Mouse (Mus musculus) heart, adult 18-20 months (tissue): ENCODE results near the gene Rho. TPM values are rescaled to one million over a fixed set of nuclear protein-coding genes. Genes with fewer than 3 reads are reported as not detected.

Experiments used
- DNase-seq, 2 experiments: peaks; one replicate each; pipeline ENCODE4 v3.0.0; 2021 to 2022; ENCODE audit warnings: mixed read lengths in 1 of 2
- total RNA-seq, 2 experiments: library from RNA; stranded (reverse); gene quantifications; 2 replicates each; pipeline ENCODE4 v1.2.3; 2021

The Rho gene
- total RNA-seq, 2 experiments from 2014 or later: not detected

DNA sequence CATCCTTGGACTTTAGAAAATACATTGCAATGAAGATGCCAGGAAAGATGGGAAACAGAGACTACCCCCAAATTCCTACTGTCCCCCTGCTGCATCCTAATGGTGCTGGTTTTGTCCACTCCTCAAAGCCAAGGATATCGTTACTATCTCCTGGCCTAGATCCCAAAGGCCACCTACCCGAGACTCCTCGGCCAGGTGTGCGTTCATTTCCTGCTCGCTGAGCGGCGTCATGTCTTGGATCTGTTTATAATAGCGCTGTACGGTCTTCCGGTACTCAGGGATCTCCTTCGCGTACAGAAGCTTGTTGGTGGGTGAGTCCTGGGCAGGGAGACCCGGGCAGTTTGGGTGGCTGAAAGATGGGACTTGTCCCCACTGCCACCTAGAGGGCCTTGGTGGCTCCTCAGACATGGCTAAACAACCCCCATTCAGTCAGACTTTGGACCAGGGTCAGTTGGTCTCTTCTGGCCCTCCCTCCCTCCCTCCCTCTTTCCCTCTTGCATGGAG lies 24.9 kb downstream of the Rho start:
- DNase-seq: no peak

DNA sequence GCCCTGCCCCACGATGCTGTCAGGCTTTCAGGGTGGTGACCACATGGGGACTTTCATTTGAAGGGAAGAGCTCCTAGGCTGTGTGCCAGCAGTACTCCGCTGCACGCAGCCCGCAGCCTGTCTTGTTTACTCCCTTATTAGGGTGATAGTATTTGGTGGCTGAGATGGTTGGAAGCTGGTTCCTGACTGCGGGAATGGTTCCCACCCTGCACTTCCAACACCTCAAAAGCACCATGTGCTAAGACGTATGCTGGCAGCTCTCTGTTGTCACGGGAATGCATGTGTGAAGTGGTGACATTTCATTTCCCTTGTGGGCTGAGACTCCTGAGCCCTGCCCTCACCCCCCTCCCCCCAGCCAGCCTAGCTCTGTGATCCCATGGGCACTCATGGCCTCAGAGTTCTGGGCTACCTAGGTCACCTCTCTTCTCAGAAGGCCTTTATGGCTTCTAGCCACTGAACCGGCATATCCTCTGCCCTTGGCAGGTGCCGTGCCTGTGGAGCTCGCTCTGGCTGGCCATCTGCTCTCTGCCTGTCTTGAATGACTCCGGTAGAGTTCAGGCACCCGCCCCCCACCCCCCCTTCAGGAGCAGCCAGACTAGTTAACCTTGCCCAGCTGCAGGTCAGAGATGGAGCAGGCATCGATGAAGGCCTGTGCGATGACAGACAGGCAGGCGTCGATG lies 25.5 kb downstream of the Rho start:
- peak; percentile 71 to 77 for DNase-seq

DNA sequence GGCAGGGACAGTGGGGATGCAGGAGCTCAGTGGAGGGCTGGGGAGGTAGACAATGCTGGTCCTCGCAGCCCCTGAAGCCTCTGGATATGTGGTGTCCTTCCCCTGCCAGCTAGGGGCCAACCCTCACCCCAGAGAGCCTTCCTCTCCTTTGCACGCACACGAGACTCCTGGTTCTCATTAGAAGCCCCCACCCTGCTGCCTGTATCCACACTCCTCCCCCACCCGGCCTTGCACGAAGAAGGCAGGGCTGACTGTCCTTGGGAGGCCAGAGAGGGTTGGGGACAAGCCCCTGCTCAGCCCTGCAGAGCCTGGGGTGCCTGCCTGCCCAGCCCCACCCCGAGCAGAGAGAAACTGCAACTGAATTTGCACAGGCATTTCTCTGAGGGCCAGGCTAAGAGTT lies 26.1 kb downstream of the Rho start:
- DNase-seq: no peak

DNA sequence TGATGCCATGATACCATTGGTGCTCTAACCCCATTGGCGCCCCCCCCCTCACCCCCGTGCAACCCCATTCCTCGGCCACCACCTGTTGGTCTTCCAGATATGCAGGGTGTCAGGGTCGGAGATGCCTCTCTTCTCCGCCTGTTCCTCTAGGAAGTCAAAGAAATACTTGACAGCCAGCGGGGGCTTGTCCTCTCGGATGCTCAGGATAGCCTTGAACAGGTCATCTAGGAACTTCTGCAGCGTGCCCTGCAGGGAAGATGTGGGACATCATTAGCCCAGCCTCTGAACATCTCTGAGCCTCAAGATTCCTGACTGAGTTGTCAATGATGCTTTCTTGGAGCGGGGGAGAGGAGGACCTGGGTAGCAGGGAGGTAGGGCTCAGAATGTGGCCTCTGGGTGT lies 26.9 kb downstream of the Rho start:
- DNase-seq: no peak

DNA sequence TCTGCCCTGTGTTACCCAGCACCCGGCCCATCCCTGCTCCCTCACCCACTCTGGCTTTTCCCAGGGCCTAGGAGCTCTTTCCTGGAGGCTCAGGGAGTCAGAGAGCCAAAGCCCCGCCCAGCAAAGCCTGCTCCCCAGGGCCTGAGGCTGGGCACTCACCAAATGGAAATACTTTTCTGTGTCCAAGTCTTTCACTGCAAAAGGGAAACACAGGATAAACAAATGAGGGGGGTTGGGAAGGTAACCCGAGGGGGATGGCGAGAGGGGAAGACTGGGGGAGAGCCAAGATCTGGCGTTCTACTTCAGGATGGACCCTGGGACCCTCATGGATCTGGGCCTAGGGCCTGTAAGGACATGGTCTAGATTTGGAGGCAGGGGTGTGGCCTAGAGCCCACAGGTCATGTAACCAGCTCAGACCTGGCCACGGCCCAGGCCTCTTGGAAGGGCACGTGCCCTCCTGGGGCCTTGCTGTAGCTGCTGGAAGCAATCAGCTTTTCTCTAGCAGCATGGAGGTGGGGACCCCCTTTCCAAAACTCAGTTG lies 27.7 kb downstream of the Rho start:
- peak; percentile 95 for DNase-seq

DNA sequence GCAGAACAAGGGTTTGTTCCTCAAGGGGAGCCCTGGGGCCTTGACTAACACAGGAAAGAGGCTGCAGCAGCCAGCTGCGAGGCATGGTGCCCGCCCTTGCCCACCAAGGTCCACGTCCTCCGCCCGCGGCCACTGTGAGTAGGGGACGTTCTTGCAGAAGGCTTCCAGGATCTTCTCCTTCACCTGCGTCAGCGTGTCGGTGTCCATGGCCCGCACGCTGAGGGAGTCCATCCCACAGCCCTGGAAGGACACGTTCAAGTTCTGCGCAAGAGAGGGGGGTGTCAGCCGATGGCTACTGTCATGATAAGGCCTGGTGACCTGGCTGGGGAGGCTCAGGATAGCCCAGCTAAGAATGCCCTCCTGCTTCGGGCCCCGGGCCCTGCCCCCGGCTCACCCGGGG lies 28.8 kb downstream of the Rho start:
- no peak for DNase-seq

DNA sequence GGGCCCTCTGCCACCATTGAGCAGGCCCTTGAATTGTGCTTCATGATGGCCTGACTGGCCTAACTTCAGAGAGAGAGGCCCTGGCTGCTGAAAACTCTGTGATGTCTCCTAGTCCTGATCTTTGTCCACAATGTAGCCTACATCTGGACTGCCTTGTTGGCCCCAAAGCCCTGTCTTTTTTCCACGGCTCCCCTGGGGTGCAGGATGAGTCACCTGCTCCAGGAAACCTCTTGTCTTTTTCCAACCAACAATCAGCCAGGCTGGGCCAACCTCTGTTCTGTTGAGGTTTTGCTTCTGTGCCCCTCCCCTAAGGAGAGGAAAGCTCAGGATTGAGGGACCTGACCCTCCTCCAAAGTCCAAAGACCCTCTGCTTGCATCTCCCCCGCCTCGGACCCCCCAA lies 30.2 kb downstream of the Rho start:
- DNase-seq: no peak

DNA sequence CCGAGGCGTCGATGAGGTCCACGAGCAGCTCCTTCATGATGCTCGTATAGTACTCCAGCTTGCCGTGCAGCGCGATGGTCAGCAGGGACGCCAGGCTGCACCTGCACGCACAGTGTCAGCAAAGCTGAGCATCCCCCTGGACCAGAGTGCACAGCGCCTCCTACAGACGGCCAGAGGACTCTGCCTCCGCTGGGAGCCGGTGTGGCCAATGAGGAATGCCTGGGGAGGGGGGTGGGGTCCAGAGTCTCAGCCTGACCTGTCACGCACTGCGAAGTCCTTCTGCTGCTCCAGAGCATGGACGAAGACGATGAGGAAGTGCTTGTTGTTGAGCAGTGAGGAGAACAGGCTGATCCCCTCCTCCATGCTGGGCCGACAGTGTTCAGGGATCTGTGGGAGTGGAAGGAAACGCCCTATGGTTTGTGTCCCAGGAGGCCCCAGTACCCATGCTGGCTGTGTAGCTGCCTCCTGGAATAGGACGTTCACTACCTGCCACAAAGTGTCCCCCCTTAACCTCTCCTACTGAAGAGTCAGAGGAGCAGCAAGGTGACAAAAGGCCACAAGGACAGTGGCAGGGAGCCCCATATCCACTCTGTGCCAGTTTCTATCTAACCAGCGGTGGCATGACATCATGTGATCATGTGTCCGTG lies 31.0 kb downstream of the Rho start:
- peak; percentile 59 to 67 for DNase-seq

DNA sequence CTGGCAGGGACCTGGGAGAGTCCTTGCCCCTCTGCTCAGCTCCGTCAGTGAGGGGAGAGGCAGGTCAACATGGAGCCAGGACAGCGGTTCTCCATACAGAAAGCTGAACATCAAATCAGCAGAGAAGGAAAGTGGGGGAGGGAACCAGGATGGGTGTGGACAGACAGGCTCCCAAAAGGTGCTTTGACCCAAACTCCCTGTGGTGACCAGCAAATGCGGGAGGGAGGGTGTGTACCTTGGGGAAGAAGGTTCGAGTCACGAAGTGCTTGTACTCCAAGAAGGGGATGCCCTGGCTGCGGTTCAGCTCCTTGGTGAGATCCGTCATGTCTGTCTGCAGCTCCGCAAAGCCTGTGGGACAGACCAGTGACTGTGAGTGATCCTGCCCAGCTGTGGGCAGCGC lies 32.1 kb downstream of the Rho start:
- DNase-seq: peak in 1 of 2 experiments; percentile 74

DNA sequence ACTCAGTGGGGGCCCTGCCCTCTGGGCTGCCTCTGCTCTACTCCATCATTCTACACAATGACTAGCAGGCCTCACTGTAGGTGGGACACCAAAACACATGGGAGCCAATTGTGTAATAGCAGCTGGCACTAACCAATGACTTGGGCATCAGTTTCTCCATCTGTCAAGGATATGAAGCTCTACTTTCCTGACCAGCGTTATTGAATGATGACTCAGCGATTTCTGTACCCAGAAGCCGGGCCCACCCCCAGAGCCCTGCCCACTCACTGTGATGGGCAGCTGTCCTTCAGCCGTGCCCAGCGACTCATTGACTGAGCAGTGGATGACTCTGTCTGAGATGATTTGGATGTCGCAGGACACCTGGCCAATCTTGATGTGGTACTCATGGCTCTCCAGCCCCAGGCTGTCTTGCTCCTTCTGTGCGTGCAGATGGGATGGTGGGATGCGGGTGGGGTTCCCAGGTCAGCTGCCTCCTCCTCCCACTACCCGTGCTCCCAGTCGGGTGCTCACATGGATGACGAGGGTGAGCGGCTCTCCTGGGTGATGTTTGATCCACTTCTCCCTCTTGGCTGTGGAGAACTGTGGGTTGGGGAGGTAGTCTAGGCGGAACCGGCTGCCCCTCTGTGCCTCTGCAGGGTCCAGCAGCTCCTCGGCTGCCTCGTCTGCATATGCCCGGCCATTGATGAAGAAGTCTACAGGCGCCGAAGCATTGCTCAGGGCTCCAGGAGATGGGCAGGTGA lies 34.8 kb downstream of the Rho start:
- no peak for DNase-seq

DNA sequence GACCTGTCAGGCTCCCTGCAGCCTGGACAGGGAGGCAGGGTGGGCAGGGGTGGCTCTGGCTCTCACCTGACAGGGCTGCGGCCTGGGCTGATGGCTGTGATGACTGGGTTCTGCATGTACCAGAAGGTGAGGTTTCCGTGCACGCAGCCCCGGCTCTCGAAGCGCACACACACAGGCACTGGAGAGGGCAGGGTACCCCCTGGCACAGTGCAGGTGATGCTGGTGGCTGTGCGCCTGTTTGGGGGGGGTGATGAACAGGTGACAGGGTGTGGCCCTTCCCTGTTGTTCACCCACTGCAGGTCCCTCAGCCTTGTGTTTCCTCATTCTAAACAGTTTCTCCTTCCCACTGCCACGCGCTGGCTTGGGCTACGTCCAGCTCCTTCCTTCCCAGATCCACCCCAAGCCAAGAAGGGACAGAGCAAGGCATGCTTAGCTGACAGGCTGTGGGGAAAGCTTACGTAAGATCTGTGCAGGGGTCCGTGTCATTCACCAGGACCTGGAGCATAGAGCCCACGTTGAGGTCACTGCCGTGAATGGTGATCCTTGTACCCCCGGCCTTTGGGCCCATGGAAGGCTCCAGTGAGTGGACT lies 35.8 kb downstream of the Rho start:
- DNase-seq: no peak

DNA sequence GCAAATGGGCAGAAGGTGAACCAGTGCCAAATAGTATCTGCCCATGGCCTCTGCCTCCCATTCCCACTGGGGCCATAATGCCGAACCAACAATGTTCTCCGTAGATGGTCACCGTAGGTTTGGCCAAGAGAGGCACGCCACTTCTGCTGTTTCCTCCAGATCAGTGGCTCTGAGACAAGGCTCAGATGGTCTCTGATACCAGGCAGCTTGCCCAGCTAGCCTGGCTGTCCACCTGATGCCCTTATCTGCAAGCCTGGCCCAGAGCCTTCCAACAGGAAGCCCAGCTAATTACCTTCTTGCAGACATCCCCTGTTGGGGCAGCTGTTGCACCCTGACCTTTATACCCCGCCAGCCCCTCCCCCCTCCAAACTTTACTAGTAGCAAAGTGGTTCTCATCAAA lies 36.5 kb downstream of the Rho start:
- DNase-seq: no peak

DNA sequence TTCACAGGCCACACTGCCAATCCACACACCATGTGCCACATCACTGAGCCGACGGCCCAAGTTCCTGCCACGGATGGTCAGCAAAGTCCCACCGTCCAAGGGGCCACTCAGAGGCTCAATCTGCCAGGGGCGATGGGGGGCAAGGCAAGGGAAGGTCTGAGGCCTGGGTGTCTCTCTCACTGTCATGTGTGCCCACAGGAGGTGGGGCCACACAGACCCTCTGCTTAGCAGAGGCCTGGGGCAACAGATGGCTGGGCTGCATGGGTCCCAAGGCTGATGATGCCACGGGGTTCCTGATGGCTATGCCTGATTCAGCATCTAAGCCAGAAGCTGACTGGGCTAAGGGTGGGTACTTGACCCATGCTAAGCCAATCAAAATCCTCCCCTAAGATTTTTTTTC lies 37.2 kb downstream of the Rho start:
- DNase-seq: no peak

DNA sequence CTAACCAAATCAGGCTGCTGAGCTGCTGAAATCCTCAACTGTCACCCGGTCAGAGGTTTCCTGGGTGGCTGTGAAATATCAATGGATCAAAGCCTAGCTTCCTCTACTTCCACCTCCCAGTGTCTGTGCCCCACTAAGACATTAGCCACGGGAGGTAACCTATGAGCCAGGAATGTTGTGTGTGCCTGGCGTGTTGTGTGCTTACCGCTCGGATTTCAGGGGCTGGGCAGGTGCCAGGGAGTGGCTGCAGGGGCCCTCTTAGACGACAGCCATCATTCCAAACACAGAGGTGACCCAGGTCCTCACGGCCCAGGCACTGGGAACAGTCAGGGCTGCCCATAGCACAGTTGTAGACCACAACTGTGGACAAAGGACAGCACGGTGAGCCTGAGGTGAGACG lies 37.6 kb downstream of the Rho start:
- DNase-seq: no peak

DNA sequence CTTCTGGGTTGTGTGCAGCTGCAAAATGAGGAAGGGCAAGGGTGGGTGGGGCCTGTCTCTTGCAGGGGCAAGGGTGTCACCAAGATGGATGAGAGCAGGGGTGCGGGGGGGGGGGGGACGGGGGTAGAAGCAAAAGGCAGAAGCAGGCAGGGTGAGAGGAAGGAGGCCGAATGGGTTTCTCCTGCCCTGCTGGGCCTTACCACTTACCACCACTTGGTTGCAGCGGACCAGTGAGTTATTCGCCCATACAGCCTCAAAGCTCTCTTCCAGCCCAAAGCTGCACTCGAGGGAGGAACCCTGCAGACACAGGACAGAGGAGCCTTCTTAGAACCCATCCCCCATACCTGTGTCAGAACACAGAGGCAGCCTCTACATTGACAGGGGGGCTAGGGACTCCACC lies 38.4 kb downstream of the Rho start:
- DNase-seq: no peak

DNA sequence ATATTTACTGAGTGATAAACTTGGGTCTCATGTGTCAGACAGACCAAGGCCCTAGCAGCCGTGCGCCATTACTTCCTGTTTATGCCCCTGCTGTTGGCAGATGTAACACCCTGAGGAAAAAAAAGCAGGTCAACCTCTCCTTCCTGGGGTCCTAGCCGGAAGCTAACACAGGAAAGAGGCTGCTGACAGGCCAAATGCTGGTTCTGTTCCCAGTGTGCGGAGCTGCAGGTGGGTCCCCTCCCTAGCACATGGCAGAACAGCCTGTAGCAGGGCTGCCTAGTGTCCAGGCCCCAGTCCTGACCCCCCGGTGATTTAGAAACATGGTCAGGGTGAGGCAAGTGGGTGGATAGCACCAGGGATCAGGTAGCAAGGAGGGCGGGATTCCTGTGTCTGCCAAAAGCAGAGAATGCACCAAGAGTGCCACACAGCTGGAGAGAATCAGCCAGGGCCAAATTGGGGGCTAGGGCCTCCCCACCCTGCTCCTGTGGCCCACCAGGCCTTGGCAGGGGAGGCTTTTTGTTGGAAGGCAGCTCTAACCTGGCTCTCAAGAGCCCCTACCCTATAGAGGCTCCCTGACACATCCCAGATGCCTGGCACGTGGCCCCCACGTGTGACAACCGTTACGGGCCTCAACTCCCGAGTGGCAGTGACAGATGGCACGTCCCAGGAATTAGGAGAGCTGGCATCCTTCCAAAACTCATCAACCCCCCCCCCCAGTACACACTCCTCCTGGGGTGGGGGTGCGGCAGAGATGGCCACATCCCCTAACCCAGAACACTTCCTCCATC lies 39.9 kb downstream of the Rho start:
- peak in 1 of 2 experiments; percentile 58 for DNase-seq

DNA sequence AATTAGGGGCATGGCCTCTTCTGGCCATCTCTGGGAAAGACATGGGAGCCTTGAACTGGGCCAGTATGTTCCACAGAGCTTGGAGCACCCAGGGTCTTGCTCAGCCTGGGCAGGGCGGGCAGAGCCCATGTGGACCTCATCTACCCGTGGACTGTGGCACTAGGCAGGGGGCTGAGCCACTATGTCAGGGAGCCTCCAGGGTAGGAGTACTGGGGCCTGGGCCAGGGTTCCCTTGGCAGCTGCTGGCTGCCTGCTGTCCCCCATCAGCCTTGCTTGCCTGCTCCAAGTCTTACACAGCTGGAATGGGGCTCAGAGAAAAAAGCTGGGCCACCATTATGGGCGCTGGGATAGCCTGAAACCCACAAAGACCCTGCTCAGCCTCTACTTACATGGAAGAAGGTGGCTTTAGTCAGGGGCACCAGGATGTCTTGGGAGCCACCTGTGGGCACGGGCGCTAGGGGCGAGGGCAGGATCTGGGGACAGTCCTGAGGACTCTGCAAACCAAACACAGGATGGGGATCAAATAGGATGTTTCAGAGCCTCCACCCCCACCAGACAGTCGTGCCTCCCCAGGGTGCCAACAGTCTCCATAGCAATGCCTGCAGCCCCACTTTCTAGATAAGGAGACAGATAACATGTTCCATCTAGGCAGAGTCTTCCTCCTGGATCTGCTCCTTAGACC lies 40.7 kb downstream of the Rho start:
- no peak for DNase-seq

DNA sequence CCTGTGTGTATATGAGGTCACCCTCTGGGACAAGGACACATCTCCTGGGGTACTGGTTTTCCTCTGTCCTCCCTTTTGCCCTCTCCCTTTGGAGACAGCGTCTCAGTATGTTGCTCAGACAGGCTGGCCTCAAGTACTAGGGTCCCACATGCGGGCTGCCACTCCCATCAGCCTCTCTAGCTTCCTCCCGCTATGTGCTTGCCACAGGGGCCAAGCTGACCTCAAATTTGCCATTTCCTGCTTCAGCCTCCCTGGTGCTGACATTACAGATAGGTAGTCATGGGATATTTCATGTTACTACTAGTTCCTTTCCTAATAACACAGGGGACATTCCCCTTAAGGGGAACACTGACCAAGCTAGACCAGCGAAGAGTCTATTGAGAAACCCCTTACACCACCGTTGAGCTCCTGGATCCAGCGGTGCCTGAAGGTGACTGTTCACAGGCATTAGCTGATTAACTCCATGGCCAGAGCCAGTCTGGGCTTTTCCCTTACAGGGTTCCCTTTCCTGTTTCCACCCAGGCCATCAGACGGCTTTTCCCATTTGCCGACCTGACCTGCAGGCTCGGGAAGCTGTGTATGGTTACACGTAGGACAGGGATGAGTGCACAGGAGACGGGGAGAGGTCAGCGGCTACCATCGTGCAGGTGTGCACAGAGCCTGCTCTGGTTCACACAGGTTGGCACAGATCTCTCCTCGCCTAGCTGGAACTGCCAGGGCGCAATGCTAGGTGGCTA lies 41.8 kb downstream of the Rho start:
- no peak for DNase-seq

DNA sequence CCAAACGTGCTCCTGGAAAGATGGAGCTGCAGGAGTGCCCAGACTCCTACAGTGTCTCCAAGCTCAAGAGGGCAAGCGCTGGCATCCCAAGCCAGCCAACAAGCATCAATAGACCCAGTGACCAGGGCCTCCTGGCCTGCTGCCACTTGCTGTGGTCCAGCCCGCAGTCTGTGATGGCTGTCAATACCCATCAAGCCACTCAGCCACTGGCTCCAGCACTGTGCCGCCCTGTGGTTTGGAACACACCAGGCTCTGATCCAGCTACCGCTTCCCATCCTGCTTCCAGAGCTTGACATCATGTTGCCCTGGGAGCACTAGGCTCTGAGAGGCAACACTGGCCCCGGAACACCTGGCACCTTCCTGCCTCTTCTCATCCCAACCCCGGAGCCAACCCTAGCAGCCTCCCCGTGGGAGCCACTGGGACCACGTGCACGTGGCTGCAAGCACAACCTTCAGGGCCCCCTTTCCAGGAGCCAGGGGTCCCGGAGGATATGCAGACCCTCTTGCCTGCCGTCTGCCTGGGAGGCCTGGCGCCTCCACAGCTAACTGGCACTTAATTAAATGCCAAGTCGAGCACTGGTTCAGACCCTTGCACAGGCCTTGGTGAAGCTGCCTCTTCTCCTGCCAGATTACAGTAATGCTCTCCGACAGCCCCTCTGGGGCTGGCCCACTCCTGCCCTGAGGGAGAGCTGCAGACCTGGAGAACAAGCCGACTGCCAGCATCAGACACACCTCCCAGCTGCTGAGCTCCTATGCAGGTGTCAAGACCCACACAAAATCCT lies 42.5 kb downstream of the Rho start:
- DNase-seq: no peak

DNA sequence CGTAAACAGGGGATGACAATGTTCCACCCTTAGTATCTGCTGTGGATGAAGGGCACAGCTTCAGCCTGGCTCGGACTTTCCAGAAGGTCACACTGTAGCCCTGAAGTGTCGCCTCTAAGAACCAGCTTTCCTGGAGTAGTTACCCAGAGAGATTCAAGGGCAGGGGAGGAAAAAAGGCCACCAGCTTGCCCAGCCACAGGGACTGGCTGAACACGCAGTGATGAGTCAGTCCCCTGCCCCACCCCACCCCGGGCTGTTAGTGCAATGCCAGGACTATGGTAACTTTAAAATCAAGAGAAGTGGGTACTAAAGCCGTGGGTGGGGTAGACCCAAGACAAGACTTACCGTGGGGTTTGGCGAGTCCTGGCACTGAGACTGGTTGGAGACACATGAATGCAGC lies 44.1 kb downstream of the Rho start:
- no peak for DNase-seq
